Mouse (Mus musculus): ENCODE measurements around the gene Ell2. TPM values are rescaled to one million over a fixed set of nuclear protein-coding genes. Genes with fewer than 3 reads are reported as not detected.

Gene Ell2
- total and polyA plus RNA-seq, 2 experiments from 2014 or later = 1.7 to 1.8 TPM

- ATAC-seq = no peak
- H3K27me3 ChIP-seq (ENCODE audit: insufficient read depth, low read length) = no peaks in the 10 kb centered on the region
- no peaks in the 10 kb centered on the region for H3K9me3 ChIP-seq (ENCODE audit: low read length)
- no peak for TF ChIP-seq CTCF (IDR thresholded peaks at IDR 0.05; ENCODE audit: low read depth)
- 71% methylated on average over 2 of the region's 2 CpGs for WGBS
- no peaks in the 10 kb centered on the region for H3K4me1 ChIP-seq (ENCODE audit: insufficient read depth)
- DNase-seq = no peak
- no peak overlapping the region for H3K9ac ChIP-seq
- H3K36me3 ChIP-seq (ENCODE audit: insufficient read depth) = no peaks in the 10 kb centered on the region
- H3K4me3 ChIP-seq (ENCODE audit: low read depth, low read length) = no peak overlapping the region
- H3K27ac ChIP-seq (ENCODE audit: low read depth, low read length) = no peak overlapping the region
- H3K4me2 ChIP-seq (ENCODE audit: low read depth) = no peak overlapping the region
Observed at GRCm38 (mm10) chr13:75750785-75751184, 44.2 kb downstream of the Ell2 start.

- no peak overlapping the region for H3K27ac ChIP-seq (ENCODE audit: low read depth, low read length)
- H3K9ac ChIP-seq = no peak overlapping the region
- H3K9me3 ChIP-seq (ENCODE audit: low read length) = no peaks in the 10 kb centered on the region
- H3K36me3 ChIP-seq (ENCODE audit: insufficient read depth) = no peaks in the 10 kb centered on the region
- 83% methylated on average over 5 of the region's 5 CpGs for WGBS
- H3K4me1 ChIP-seq (ENCODE audit: insufficient read depth) = no peaks in the 10 kb centered on the region
- no peak overlapping the region for H3K4me3 ChIP-seq (ENCODE audit: low read depth, low read length)
- H3K27me3 ChIP-seq (ENCODE audit: insufficient read depth, low read length) = no peaks in the 10 kb centered on the region
- DNase-seq = peak; percentile 35
- no peak for TF ChIP-seq CTCF (IDR thresholded peaks at IDR 0.05; ENCODE audit: low read depth)
- H3K4me2 ChIP-seq (ENCODE audit: low read depth) = no peak overlapping the region
- no peak for ATAC-seq
Observed at GRCm38 (mm10) chr13:75752216-75752938, 45.8 kb downstream of the Ell2 start.

- peak; percentile 88 for ATAC-seq
- H3K4me2 ChIP-seq (ENCODE audit: low read depth) = no peak overlapping the region
- no peaks in the 10 kb centered on the region for H3K36me3 ChIP-seq (ENCODE audit: insufficient read depth)
- no peaks in the 10 kb centered on the region for H3K9me3 ChIP-seq (ENCODE audit: low read length)
- no peak overlapping the region for H3K4me3 ChIP-seq (ENCODE audit: low read depth, low read length)
- WGBS = 68% methylated on average over 5 of the region's 5 CpGs
- H3K27me3 ChIP-seq (ENCODE audit: insufficient read depth, low read length) = no peaks in the 10 kb centered on the region
- no peak overlapping the region for H3K27ac ChIP-seq (ENCODE audit: low read depth, low read length)
- no peak for TF ChIP-seq CTCF (IDR thresholded peaks at IDR 0.05; ENCODE audit: low read depth)
- no peak overlapping the region for H3K9ac ChIP-seq
- DNase-seq = peak; percentile 24
- no peaks in the 10 kb centered on the region for H3K4me1 ChIP-seq (ENCODE audit: insufficient read depth)
Observed at GRCm38 (mm10) chr13:75754398-75754797, 47.8 kb downstream of the Ell2 start.

GRCm38 (mm10) chr13:75760859-75761548 lies 54.4 kb downstream of the Ell2 start:
- 94% methylated on average over 4 of the region's 4 CpGs for WGBS

GRCm38 (mm10) chr13:75762759-75763158 lies 56.2 kb downstream of the Ell2 start:
- no peak for ATAC-seq
- Histone ChIP-seq H3K4me3 (ENCODE audit: low read depth, low read length) (no peak overlapping the region), H3K4me1 (ENCODE audit: insufficient read depth) (no peaks in the 10 kb centered on the region), H3K4me2 (ENCODE audit: low read depth) (no peak overlapping the region), H3K27ac (ENCODE audit: low read depth, low read length) (no peak overlapping the region), H3K27me3 (ENCODE audit: insufficient read depth, low read length) (no peaks in the 10 kb centered on the region), H3K36me3 (ENCODE audit: insufficient read depth) (no peaks in the 10 kb centered on the region), H3K9ac (no peak overlapping the region), H3K9me3 (ENCODE audit: low read length) (no peaks in the 10 kb centered on the region)
- TF ChIP-seq CTCF (IDR thresholded peaks at IDR 0.05; ENCODE audit: low read depth) = no peak
- DNase-seq = no peak
- WGBS = 95% methylated on average over 4 of the region's 4 CpGs

More at GRCm38 (mm10) chr13:75760859-75761548, 54.4 kb downstream of the Ell2 start:
- no peak for TF ChIP-seq CTCF (IDR thresholded peaks at IDR 0.05; ENCODE audit: low read depth)
- no peaks in the 10 kb centered on the region for H3K9me3 ChIP-seq (ENCODE audit: low read length)
- H3K4me3 ChIP-seq (ENCODE audit: low read depth, low read length) = no peak overlapping the region
- H3K9ac ChIP-seq = no peak overlapping the region
- no peaks in the 10 kb centered on the region for H3K36me3 ChIP-seq (ENCODE audit: insufficient read depth)
- ATAC-seq = no peak
- no peaks in the 10 kb centered on the region for H3K27me3 ChIP-seq (ENCODE audit: insufficient read depth, low read length)
- DNase-seq = no peak
- H3K4me2 ChIP-seq (ENCODE audit: low read depth) = no peak overlapping the region
- H3K4me1 ChIP-seq (ENCODE audit: insufficient read depth) = no peaks in the 10 kb centered on the region
- H3K27ac ChIP-seq (ENCODE audit: low read depth, low read length) = no peak overlapping the region

- no peak overlapping the region for H3K4me2 ChIP-seq (ENCODE audit: low read depth)
Observed at GRCm38 (mm10) chr13:75763280-75763679, 56.7 kb downstream of the Ell2 start.

GRCm38 (mm10) chr13:75765742-75766141 lies 59.2 kb downstream of the Ell2 start:
- WGBS = 21% methylated on average over 1 of the region's 1 CpGs
- Histone ChIP-seq H3K4me3 (ENCODE audit: low read depth, low read length) (no peak overlapping the region), H3K4me1 (ENCODE audit: insufficient read depth) (no peaks in the 10 kb centered on the region), H3K9me3 (ENCODE audit: low read length) (no peaks in the 10 kb centered on the region), H3K4me2 (ENCODE audit: low read depth) (no peak overlapping the region), H3K9ac (no peak overlapping the region), H3K27me3 (ENCODE audit: insufficient read depth, low read length) (no peaks in the 10 kb centered on the region), H3K27ac (ENCODE audit: low read depth, low read length) (no peak overlapping the region), H3K36me3 (ENCODE audit: insufficient read depth) (no peaks in the 10 kb centered on the region)
- ATAC-seq (no peak), DNase-seq (no peak)
- TF ChIP-seq CTCF (IDR thresholded peaks at IDR 0.05; ENCODE audit: low read depth) = no peak

More at GRCm38 (mm10) chr13:75763280-75763679, 56.7 kb downstream of the Ell2 start:
- Histone ChIP-seq H3K27ac (ENCODE audit: low read depth, low read length) (no peak overlapping the region), H3K9me3 (ENCODE audit: low read length) (no peaks in the 10 kb centered on the region), H3K36me3 (ENCODE audit: insufficient read depth) (no peaks in the 10 kb centered on the region), H3K9ac (no peak overlapping the region), H3K4me1 (ENCODE audit: insufficient read depth) (no peaks in the 10 kb centered on the region), H3K27me3 (ENCODE audit: insufficient read depth, low read length) (no peaks in the 10 kb centered on the region), H3K4me3 (ENCODE audit: low read depth, low read length) (no peak overlapping the region)
- DNase-seq = no peak
- ATAC-seq = no peak
- WGBS = 43% methylated on average over 3 of the region's 3 CpGs
- TF ChIP-seq CTCF (IDR thresholded peaks at IDR 0.05; ENCODE audit: low read depth) = no peak
